Mouse (Mus musculus): ENCODE results near the gene Dpf2. TPM values are rescaled to one million over a fixed set of nuclear protein-coding genes. Genes with fewer than 3 reads are reported as not detected.

Gene Dpf2
- polyA plus RNA-seq, 1 experiment from 2014 or later, result 245 TPM

DNA sequence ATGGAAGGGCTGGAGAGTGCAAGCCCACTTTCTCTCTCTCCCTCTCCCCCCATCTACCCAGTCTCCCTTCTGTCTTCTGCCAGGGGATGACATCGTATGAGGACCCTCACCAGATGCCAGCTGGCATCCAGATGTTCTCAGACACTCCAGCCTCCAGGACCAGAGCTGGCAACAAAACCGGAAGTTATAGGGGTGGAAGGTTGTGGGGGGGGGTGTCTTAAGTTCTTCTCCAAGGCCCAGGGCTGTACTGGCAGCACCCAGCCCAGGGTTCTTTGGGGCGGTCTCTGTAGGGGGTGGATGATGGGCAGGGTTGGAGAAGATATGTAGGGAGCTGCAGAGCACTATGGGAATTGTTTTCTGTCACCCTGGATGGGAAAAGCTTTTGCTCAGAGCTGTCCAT, 15.7 kb upstream of the Dpf2 start:
- H3K4me3 ChIP-seq, result no peak overlapping the region
- no peaks in the 10 kb centered on the region for H3K9me3 ChIP-seq (replicated peaks)
- H3K4me1 ChIP-seq, result peaks cover 21% of the 10 kb centered on the region
- H3K36me3 ChIP-seq, result no peaks in the 10 kb centered on the region
- H3K27ac ChIP-seq (replicated peaks), result no peak overlapping the region
- peaks cover 19% of the 10 kb centered on the region for H3K27me3 ChIP-seq (ENCODE audit: low read depth, poor library complexity, severe bottlenecking)
- WGBS, result 68% methylated on average over 3 of the region's 3 CpGs
- DNase-seq (ENCODE audit: low spot score), result no peak

GRCm38 (mm10) chr19:5928104-5928503, 15.3 kb upstream of the Dpf2 start:
- Histone ChIP-seq H3K36me3 (no peaks in the 10 kb centered on the region), H3K4me3 (no peak overlapping the region), H3K27ac (replicated peaks) (no peak overlapping the region), H3K4me1 (peaks cover 23% of the 10 kb centered on the region), H3K27me3 (ENCODE audit: low read depth, poor library complexity, severe bottlenecking) (peaks cover 21% of the 10 kb centered on the region), H3K9me3 (replicated peaks) (no peaks in the 10 kb centered on the region)
- 86% methylated on average over 6 of the region's 6 CpGs for WGBS
- DNase-seq (ENCODE audit: low spot score), result no peak

- H3K27me3 ChIP-seq (ENCODE audit: low read depth, poor library complexity, severe bottlenecking), result peaks cover 27% of the 10 kb centered on the region
- no peak overlapping the region for H3K4me3 ChIP-seq
- no peak overlapping the region for H3K27ac ChIP-seq (replicated peaks)
- WGBS, result 75% methylated on average over 8 of the region's 8 CpGs
- peaks cover 23% of the 10 kb centered on the region for H3K4me1 ChIP-seq
- H3K9me3 ChIP-seq (replicated peaks), result no peaks in the 10 kb centered on the region
- H3K36me3 ChIP-seq, result no peaks in the 10 kb centered on the region
- no peak for DNase-seq (ENCODE audit: low spot score)
These were observed 14.7 kb upstream of the Dpf2 start for GRCm38 (mm10) chr19:5927532-5927931.

DNA sequence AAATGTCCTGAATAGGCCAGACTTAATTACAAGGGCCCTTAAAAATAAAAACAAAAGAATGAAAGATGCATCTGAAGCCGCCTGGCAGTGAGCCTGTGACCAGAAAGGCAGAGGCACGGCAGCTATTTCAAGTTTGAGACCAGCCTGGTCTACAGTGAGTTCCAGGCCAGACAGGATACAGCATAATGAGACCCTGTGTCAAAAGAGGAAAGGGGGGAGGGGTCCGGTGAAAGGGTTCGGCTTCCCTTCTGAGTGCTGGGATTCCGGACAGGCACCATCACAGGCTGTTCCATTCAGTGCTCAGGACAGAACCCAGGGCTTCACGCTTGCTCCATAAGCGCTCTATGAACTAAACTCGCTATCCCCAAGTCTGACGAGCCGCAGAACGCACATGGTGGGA, 14.2 kb upstream of the Dpf2 start:
- WGBS, result 85% methylated on average over 11 of the region's 11 CpGs
- H3K4me3 ChIP-seq, result no peak overlapping the region
- DNase-seq (ENCODE audit: low spot score), result no peak
- no peak overlapping the region for H3K27ac ChIP-seq (replicated peaks)
- peaks cover 32% of the 10 kb centered on the region for H3K27me3 ChIP-seq (ENCODE audit: low read depth, poor library complexity, severe bottlenecking)
- peaks cover 23% of the 10 kb centered on the region for H3K4me1 ChIP-seq
- no peaks in the 10 kb centered on the region for H3K36me3 ChIP-seq
- no peaks in the 10 kb centered on the region for H3K9me3 ChIP-seq (replicated peaks)

DNA sequence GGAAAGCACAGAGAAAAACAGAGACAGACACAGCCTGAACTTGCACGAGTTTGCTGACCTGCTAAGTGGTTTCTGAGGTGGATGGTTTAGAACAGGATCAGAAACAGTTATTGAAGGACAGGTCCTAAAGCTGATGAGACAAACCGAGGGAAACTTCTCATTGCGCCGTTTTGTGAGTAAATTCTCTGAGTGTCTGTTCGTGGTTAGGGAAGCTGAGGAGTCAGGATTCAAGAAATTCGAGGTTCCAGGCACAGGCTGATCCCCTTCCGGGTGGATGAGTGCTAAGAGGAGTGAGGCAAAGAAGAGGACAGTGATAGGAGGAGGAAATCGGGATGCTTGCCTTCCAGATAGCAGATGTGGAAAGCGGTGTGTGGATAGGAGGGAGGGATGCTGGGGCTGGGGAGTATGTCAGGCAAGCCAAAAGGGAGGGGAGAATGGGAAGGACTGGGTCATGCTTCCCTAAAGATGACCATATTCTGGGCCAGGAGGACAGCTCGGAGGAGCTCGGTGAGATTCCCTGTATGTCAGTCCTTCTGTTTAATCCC, 12.6 kb upstream of the Dpf2 start:
- H3K9me3 ChIP-seq (replicated peaks), result no peaks in the 10 kb centered on the region
- peaks cover 32% of the 10 kb centered on the region for H3K27me3 ChIP-seq (ENCODE audit: low read depth, poor library complexity, severe bottlenecking)
- peaks cover 32% of the 10 kb centered on the region for H3K4me1 ChIP-seq
- 38% methylated on average over 11 of the region's 11 CpGs for WGBS
- H3K36me3 ChIP-seq, result no peaks in the 10 kb centered on the region
- H3K27ac ChIP-seq (replicated peaks), result no peak overlapping the region
- H3K4me3 ChIP-seq, result peak overlapping the region; percentile 54
- DNase-seq (ENCODE audit: low spot score), result no peak

- WGBS, result under 1% methylated on average over 18 of the region's 18 CpGs
- H3K27ac ChIP-seq (replicated peaks), result peak within 1 kb of the TSS; percentile 62
- peak within 1 kb of the TSS; percentile 54 for H3K4me3 ChIP-seq
- H3K4me1 ChIP-seq, result peaks cover 32% of the 10 kb centered on the region
- H3K27me3 ChIP-seq (ENCODE audit: low read depth, poor library complexity, severe bottlenecking), result peaks cover 32% of the 10 kb centered on the region
- no peaks in the 10 kb centered on the region for H3K9me3 ChIP-seq (replicated peaks)
- peak; percentile 92 for DNase-seq (ENCODE audit: low spot score)
- H3K36me3 ChIP-seq, result no peaks in the 10 kb centered on the region
These were observed 11.9 kb upstream of the Dpf2 start, which contains the start of gene Cdc42ep2 for GRCm38 (mm10) chr19:5924713-5925093. TSS of gene Cdc42ep2 (minus strand) at chr19:5924816.

DNA sequence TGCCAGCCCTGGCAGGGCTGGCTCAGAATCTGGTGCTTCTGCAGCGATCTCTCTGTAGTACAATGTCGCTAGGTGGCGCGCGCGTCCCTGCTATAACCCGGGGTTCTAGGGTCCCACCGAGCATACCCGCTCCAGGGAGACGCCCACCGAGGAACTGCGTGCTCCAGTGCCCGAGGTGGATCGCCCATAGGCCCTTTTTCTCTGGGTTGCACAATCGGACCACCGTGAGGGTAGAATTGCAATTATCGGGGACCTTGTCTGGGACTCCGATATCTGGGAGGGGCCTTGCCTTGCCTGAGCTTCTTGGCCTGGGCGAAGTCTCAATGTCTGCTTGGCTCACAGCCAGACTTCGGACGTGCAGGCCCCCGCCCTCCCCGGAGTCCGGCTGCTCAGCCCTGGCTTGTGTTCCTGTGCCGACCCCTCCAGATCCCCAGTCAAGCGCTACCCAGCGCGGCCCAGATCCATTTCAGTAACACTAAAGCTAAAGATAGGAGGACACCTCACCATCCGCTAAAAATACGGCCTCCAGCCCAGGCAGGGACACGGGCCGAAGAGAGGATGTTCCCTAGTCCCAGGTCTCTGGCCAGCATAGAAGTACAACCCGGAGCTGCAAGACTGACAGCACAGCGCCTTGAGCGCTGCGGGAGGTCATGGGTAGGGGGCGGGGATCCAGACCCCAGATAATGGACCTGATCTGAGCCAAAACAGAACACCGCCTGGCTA, 11.3 kb upstream of the Dpf2 start:
- Histone ChIP-seq H3K9me3 (replicated peaks) (no peaks in the 10 kb centered on the region), H3K4me1 (peaks cover 32% of the 10 kb centered on the region), H3K4me3 (peak overlapping the region; percentile 54), H3K36me3 (no peaks in the 10 kb centered on the region), H3K27ac (replicated peaks) (peak overlapping the region; percentile 62), H3K27me3 (ENCODE audit: low read depth, poor library complexity, severe bottlenecking) (peaks cover 32% of the 10 kb centered on the region)
- peak; percentile 91 for DNase-seq (ENCODE audit: low spot score)
- under 1% methylated on average over 38 of the region's 38 CpGs for WGBS

GRCm38 (mm10) chr19:5922963-5923362, 10.2 kb upstream of the Dpf2 start:
- Histone ChIP-seq H3K9me3 (replicated peaks) (no peaks in the 10 kb centered on the region), H3K27ac (replicated peaks) (no peak overlapping the region), H3K4me3 (no peak overlapping the region), H3K36me3 (peaks cover 3% of the 10 kb centered on the region; the same call in 1 of the 2 replicates), H3K4me1 (peaks cover 32% of the 10 kb centered on the region), H3K27me3 (ENCODE audit: low read depth, poor library complexity, severe bottlenecking) (peaks cover 32% of the 10 kb centered on the region)
- WGBS, result 90% methylated on average over 3 of the region's 3 CpGs
- DNase-seq (ENCODE audit: low spot score), result no peak

DNA sequence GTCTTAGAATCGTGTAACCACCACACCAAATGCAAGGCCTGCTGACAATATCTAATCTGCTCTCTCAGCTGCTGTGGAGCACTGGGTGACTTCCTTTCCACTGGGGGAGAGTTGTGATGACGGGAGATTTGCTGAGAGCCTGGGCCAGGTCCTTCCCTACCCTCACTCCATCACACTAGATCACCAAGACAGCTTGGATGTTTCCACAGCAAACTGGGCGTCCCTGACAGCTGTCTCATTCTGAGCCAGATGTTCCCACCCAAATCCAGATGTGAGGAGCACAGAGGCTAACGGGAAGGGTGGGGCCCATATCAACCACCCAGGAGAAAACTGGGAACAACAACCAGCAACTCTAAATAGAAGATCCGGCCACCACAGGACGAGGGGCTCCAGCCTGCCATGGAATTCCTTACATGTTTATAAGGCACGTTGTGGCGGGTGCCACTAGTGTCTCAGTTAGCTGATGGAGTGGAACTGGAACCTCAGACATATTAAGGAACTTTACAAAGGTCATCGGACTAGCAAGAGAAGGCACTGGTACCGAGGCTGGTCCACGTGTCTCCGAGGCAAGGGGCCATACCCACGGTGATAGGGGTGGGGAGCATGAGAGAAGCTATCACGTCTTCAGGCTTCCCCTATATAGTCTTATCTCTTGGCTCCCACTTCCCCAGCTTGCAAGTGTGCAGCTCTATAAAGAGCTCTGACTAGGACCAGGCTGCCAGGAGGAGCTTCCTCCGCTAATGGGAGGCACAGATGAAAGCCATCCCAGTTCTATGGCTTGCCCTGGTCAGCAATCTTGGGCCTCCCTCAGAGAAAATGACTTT, 9.5 kb upstream of the Dpf2 start:
- Histone ChIP-seq H3K4me1 (peaks cover 32% of the 10 kb centered on the region), H3K36me3 (peaks cover 5% of the 10 kb centered on the region; the same call in 1 of the 2 replicates), H3K9me3 (replicated peaks) (no peaks in the 10 kb centered on the region), H3K27ac (replicated peaks) (no peak overlapping the region), H3K27me3 (ENCODE audit: low read depth, poor library complexity, severe bottlenecking) (peaks cover 32% of the 10 kb centered on the region), H3K4me3 (no peak overlapping the region)
- no peak for DNase-seq (ENCODE audit: low spot score)
- 83% methylated on average over 15 of the region's 15 CpGs for WGBS

- peak overlapping the region; percentile 12; the same call in 1 of the 2 replicates for H3K4me3 ChIP-seq
These were observed 8.9 kb upstream of the Dpf2 start for GRCm38 (mm10) chr19:5921715-5922114.

GRCm38 (mm10) chr19:5912103-5913006, 455 bp downstream of the Dpf2 start:
- peak; percentile 100 for DNase-seq (ENCODE audit: low spot score)
- H3K4me3 ChIP-seq, result peak overlapping the region; percentile 85
- no peaks in the 10 kb centered on the region for H3K9me3 ChIP-seq (replicated peaks)
- under 1% methylated on average over 59 of the region's 59 CpGs for WGBS
- H3K27ac ChIP-seq (replicated peaks), result peak overlapping the region; percentile 94
- peaks cover 31% of the 10 kb centered on the region for H3K4me1 ChIP-seq
- H3K27me3 ChIP-seq (ENCODE audit: low read depth, poor library complexity, severe bottlenecking), result no peaks in the 10 kb centered on the region
- peaks cover 38% of the 10 kb centered on the region for H3K36me3 ChIP-seq

More at GRCm38 (mm10) chr19:5921715-5922114, 8.9 kb upstream of the Dpf2 start:
- 21% methylated on average over 9 of the region's 9 CpGs for WGBS
- H3K4me1 ChIP-seq, result peaks cover 32% of the 10 kb centered on the region
- peaks cover 9% of the 10 kb centered on the region; the same call in 1 of the 2 replicates for H3K36me3 ChIP-seq
- no peaks in the 10 kb centered on the region for H3K9me3 ChIP-seq (replicated peaks)
- peaks cover 32% of the 10 kb centered on the region for H3K27me3 ChIP-seq (ENCODE audit: low read depth, poor library complexity, severe bottlenecking)
- peak overlapping the region; percentile 47; the same call in 1 of the 2 replicates for H3K27ac ChIP-seq (replicated peaks)
- no peak for DNase-seq (ENCODE audit: low spot score)
